Mouse (Mus musculus) neural tube, embryonic 13.5 days (tissue): Measurements from ENCODE around the gene Mtmr6. TPM values are rescaled to one million over a fixed set of nuclear protein-coding genes. Genes with fewer than 3 reads are reported as not detected.

ENCODE experiments used
- ATAC-seq: fragments of 200-750 bp; cut with Nextera tagmentation; 2 replicates; pipeline ENCODE4 v1.8.0; 2017; ENCODE audit warnings: low read depth, mild to moderate bottlenecking, moderate TSS enrichment, moderate library complexity
- H3K27ac ChIP-seq: fragments of 300-500 bp; sonication (generic); replicated peaks from 2 replicates; pipeline ENCODE4 v1.5.1; 2015; ENCODE audit warnings: moderate library complexity, mild to moderate bottlenecking, inconsistent platforms
- H3K27me3 ChIP-seq: fragments of 300-500 bp; sonication (generic); 2 replicates; pipeline ENCODE4 v1.6.1; 2015; ENCODE audit warnings: mild to moderate bottlenecking, inconsistent platforms
- H3K36me3 ChIP-seq: fragments of 300-500 bp; sonication (generic); 2 replicates; pipeline ENCODE4 v1.6.1; 2015; ENCODE audit warnings: mild to moderate bottlenecking, inconsistent platforms
- H3K4me1 ChIP-seq: fragments of 300-500 bp; sonication (generic); replicated peaks from 2 replicates; pipeline ENCODE4 v1.6.1; 2015; ENCODE audit warnings: inconsistent platforms
- H3K4me2 ChIP-seq: fragments of 300-500 bp; sonication (generic); 2 replicates; pipeline ENCODE4 v1.6.1; 2015; ENCODE audit warnings: inconsistent platforms, mild to moderate bottlenecking, moderate library complexity
- H3K4me3 ChIP-seq: fragments of 300-500 bp; sonication (generic); 2 replicates; pipeline ENCODE4 v1.5.1; 2015; ENCODE audit warnings: mild to moderate bottlenecking, inconsistent platforms
- H3K9ac ChIP-seq: fragments of 300-500 bp; sonication (generic); 2 replicates; pipeline ENCODE4 v1.6.1; 2015; ENCODE audit warnings: moderate library complexity, mild to moderate bottlenecking, inconsistent platforms
- H3K9me3 ChIP-seq: fragments of 300-500 bp; sonication (generic); 2 replicates; pipeline ENCODE4 v1.6.1; 2016; ENCODE audit warnings: inconsistent platforms
- WGBS: fragments of 180-500 bp; shearing (Covaris S2); methylation state at CpG from one replicate; pipeline ENCODE4 v1.1.7; 2015; 5-methylcytosine and 5-hydroxymethylcytosine counted together
- polyA plus RNA-seq: library from polyadenylated mRNA; unstranded; fragments of >200 nt; fragmentation: Nextera tagmentation; extraction: Ambion mirVana; gene quantifications from 2 replicates; pipeline ENCODE4 v1.2.1, GENCODE M21; 2015

The Mtmr6 gene
- polyA plus RNA-seq: 65.0 and 68.2 TPM in 2 replicates

GRCm38 (mm10) chr14:60264990-60265876 lies at the start of gene Mtmr6:
Mtmr6 (plus strand) TSS chr14:60265228.
- peak within 1 kb of the TSS; percentile 88 for H3K27ac ChIP-seq
- ATAC-seq: peak; percentile 99
- under 1% methylated on average over 51 of the region's 51 CpGs for WGBS

DNA sequence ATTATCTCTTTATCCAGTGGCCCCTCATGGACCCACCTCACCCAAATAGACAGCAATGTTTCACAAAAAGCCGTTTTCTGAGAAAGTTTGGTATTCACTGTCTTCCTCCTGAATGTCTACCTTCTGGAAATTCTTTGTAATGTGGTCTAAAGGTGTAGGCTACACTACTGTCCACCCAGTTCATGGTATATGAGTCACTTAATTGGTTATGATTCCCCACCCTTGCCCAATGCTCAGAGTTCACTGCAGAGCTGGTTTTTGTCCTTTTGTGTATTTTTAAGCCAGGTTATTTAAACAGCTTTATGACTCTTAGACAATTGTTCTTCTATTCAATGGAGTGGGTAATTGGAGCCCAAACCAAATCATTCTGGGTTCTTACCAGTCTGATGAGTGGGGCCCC lies 48.9 kb upstream of the Mtmr6 start:
- no peak for ATAC-seq
- H3K4me1 ChIP-seq: no peaks in the 10 kb centered on the region
- no peak overlapping the region for H3K27ac ChIP-seq
- H3K4me2 ChIP-seq: no peak overlapping the region
- no peak overlapping the region for H3K9ac ChIP-seq
- peaks cover 29% of the 10 kb centered on the region for H3K36me3 ChIP-seq
- no peaks in the 10 kb centered on the region for H3K27me3 ChIP-seq
- no peaks in the 10 kb centered on the region for H3K9me3 ChIP-seq
- H3K4me3 ChIP-seq: no peak overlapping the region
- 86% methylated on average over 1 of the region's 1 CpGs for WGBS

More at GRCm38 (mm10) chr14:60264990-60265876, at the start of gene Mtmr6:
- H3K9ac ChIP-seq: peak within 1 kb of the TSS; percentile 89
- H3K27me3 ChIP-seq: no peaks in the 10 kb centered on the region
- peak within 1 kb of the TSS; percentile 75 for H3K4me3 ChIP-seq
- peaks cover 25% of the 10 kb centered on the region for H3K4me1 ChIP-seq
- H3K9me3 ChIP-seq: no peaks in the 10 kb centered on the region
- no peaks in the 10 kb centered on the region for H3K36me3 ChIP-seq
- peak within 1 kb of the TSS; percentile 69 for H3K4me2 ChIP-seq

DNA sequence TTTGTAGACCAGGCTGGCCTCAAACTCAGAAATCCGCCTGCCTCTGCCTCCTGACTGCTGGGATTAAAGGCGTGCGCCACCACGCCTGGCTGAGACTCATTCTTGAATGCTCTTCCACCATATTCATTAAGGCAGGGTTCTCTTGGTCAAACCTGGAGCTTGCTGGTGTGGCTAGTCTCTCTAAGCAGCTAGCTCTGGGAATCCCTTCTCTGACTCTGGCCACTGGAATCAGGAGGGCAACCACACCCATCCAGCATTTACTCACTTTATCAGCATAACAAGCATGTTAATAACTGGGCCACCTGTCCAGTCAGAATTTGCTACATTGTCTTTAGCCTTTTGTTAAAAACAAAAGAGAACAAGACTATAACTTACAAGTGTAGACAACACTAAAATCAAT lies 47.4 kb upstream of the Mtmr6 start:
- H3K36me3 ChIP-seq: peaks cover 35% of the 10 kb centered on the region
- H3K4me3 ChIP-seq: no peak overlapping the region
- ATAC-seq: no peak
- no peaks in the 10 kb centered on the region for H3K4me1 ChIP-seq
- WGBS: 98% methylated on average over 4 of the region's 4 CpGs
- H3K27me3 ChIP-seq: no peaks in the 10 kb centered on the region
- no peak overlapping the region for H3K27ac ChIP-seq
- no peak overlapping the region for H3K9ac ChIP-seq
- no peak overlapping the region for H3K4me2 ChIP-seq
- H3K9me3 ChIP-seq: no peaks in the 10 kb centered on the region

GRCm38 (mm10) chr14:60219886-60220285 lies 45.1 kb upstream of the Mtmr6 start:
- peaks cover 35% of the 10 kb centered on the region for H3K36me3 ChIP-seq
- no peak overlapping the region for H3K4me3 ChIP-seq
- no peak for ATAC-seq
- 91% methylated on average over 10 of the region's 10 CpGs for WGBS
- H3K4me1 ChIP-seq: no peaks in the 10 kb centered on the region
- H3K27ac ChIP-seq: no peak overlapping the region
- H3K4me2 ChIP-seq: no peak overlapping the region
- H3K9me3 ChIP-seq: no peaks in the 10 kb centered on the region
- no peak overlapping the region for H3K9ac ChIP-seq
- no peaks in the 10 kb centered on the region for H3K27me3 ChIP-seq

DNA sequence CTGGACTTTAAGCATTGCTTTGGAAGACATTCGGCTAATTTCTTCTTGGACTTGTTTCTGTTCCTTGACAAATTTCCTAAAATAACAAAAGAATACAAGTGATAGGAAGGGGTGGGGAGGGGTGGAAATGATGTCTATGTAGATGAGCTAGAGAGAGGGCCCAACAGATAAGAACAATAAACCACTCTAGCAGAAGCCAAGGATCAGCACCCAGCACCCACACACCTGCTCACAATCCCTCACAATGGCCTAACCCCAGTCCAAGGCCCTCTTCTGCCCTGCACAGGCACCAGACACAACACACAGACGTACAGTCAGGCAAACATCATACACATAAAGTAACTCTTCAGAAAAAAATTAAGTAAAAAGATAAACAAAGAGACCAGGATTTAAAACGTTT lies 26.5 kb upstream of the Mtmr6 start:
- Histone ChIP-seq H3K9me3 (no peaks in the 10 kb centered on the region), H3K27me3 (no peaks in the 10 kb centered on the region), H3K4me1 (no peaks in the 10 kb centered on the region), H3K27ac (no peak overlapping the region), H3K9ac (no peak overlapping the region), H3K36me3 (peaks cover 61% of the 10 kb centered on the region), H3K4me3 (no peak overlapping the region), H3K4me2 (no peak overlapping the region)
- ATAC-seq: no peak
- 88% methylated on average over 3 of the region's 3 CpGs for WGBS

DNA sequence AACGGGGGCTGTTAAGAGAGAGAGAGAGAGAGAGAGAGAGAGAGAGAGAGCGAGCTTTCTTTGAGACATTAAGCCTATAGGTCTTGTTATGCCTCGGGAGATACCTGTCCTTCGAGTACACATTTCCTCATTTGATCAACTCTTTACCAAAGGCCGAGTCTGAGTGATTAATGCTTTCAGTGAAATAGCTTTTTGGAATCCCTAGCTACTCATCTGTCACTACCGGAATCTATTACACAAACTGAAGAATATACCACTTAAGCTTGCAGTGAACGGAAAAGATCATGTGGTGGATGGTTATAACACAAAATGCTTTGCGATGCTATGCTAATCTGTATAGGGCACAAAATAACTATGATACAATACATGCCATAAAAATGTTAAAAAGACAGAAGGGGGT lies 14.7 kb upstream of the Mtmr6 start:
- Histone ChIP-seq H3K4me2 (peak overlapping the region; percentile 88), H3K4me1 (peaks cover 32% of the 10 kb centered on the region), H3K9me3 (no peaks in the 10 kb centered on the region), H3K27ac (0 out of 2 replicates have a peak overlapping the region, but pooled peaks have one; percentile 96), H3K9ac (peak overlapping the region; percentile 81), H3K4me3 (peak overlapping the region; percentile 88), H3K27me3 (no peaks in the 10 kb centered on the region), H3K36me3 (peaks cover 5% of the 10 kb centered on the region; the same call in 1 of the 2 replicates)
- ATAC-seq: no peak
- WGBS: 14% methylated on average over 8 of the region's 8 CpGs

- Histone ChIP-seq H3K4me1 (peaks cover 32% of the 10 kb centered on the region), H3K4me2 (peak overlapping the region; percentile 88), H3K9me3 (no peaks in the 10 kb centered on the region), H3K27ac (peak overlapping the region; percentile 96), H3K36me3 (0 out of 2 replicates have a peak, but pooled peaks cover 3% of the 10 kb centered on the region), H3K27me3 (no peaks in the 10 kb centered on the region), H3K9ac (peak overlapping the region; percentile 81), H3K4me3 (peak overlapping the region; percentile 88)
- under 1% methylated on average over 39 of the region's 39 CpGs for WGBS
- peak; percentile 82 for ATAC-seq
Measured at GRCm38 (mm10) chr14:60250879-60251278, 14.1 kb upstream of the Mtmr6 start.

DNA sequence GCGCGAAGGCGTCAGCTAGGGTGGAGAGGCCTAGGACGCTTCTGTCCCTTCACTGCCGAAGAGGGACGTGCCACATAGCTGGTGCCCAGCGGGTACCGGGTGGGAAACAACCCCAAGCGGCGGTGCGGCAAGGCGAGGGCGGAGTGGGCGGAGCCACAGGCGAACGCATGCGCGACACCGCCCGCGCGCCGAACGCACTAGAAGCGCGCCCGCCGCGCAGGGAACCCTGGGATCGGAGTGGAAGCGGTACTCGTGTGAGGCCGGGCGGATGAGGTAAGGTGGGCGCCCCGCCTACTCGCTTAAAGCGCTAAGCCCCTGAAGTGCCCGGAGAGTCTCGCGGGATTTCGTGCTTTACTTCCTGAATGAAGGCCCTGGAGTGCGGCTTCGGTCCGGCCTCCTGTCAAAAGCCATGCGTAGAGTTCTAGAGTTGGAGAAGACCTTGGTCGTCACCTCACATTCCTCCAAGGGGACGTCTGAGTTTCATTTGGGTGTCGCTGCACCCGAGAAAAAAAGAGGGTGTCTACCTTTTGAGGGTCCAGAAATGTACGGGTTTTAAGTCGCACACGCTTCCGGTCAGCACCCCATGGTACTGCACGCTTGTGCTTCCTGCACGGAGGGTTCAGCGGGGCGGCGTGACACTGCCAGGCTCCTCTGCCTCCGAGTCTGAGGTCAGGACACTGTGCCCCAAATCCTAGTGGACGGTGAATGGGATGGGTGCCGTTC lies 13.6 kb upstream of the Mtmr6 start, which contains the start of the genes Nupl1 and Gm49336:
Gene Nupl1, minus strand, starts transcription at position 151 of the 723 bp plus-strand sequence.
Gene Gm49336, minus strand, starts transcription at position 227 of the 723 bp plus-strand sequence.
- under 1% methylated on average over 62 of the region's 62 CpGs for WGBS
- H3K4me3 ChIP-seq: peak within 1 kb of the TSS; percentile 88
- peak within 1 kb of the TSS; percentile 88 for H3K4me2 ChIP-seq
- peaks cover 32% of the 10 kb centered on the region for H3K4me1 ChIP-seq
- H3K36me3 ChIP-seq: 0 out of 2 replicates have a peak, but pooled peaks cover 3% of the 10 kb centered on the region
- ATAC-seq: peak; percentile 100
- H3K27me3 ChIP-seq: no peaks in the 10 kb centered on the region
- H3K27ac ChIP-seq: peak within 1 kb of the TSS; percentile 96
- H3K9me3 ChIP-seq: no peaks in the 10 kb centered on the region
- H3K9ac ChIP-seq: peak within 1 kb of the TSS; percentile 82

- Histone ChIP-seq H3K4me2 (peak overlapping the region; percentile 88), H3K4me3 (peak overlapping the region; percentile 88), H3K36me3 (no peaks in the 10 kb centered on the region), H3K27ac (peak overlapping the region; percentile 96), H3K9ac (peak overlapping the region; percentile 82), H3K27me3 (no peaks in the 10 kb centered on the region), H3K4me1 (peaks cover 32% of the 10 kb centered on the region), H3K9me3 (no peaks in the 10 kb centered on the region)
- peak; percentile 55 for ATAC-seq
- 20% methylated on average over 15 of the region's 15 CpGs for WGBS
Measured at GRCm38 (mm10) chr14:60252004-60253000, 12.7 kb upstream of the Mtmr6 start.

- Histone ChIP-seq H3K9me3 (no peaks in the 10 kb centered on the region), H3K4me2 (no peak overlapping the region), H3K36me3 (no peaks in the 10 kb centered on the region), H3K4me1 (peaks cover 25% of the 10 kb centered on the region), H3K27ac (no peak overlapping the region), H3K27me3 (no peaks in the 10 kb centered on the region), H3K9ac (no peak overlapping the region), H3K4me3 (no peak overlapping the region)
- ATAC-seq: no peak
- 95% methylated on average over 3 of the region's 3 CpGs for WGBS
Measured at GRCm38 (mm10) chr14:60253466-60253865, 11.6 kb upstream of the Mtmr6 start.

- H3K4me2 ChIP-seq: no peak overlapping the region
- H3K27ac ChIP-seq: no peak overlapping the region
- H3K4me3 ChIP-seq: no peak overlapping the region
- peaks cover 14% of the 10 kb centered on the region for H3K4me1 ChIP-seq
- no peaks in the 10 kb centered on the region for H3K36me3 ChIP-seq
- no peak for ATAC-seq
- H3K9ac ChIP-seq: no peak overlapping the region
- no peaks in the 10 kb centered on the region for H3K27me3 ChIP-seq
- no peaks in the 10 kb centered on the region for H3K9me3 ChIP-seq
Measured at GRCm38 (mm10) chr14:60254774-60255173, 10.3 kb upstream of the Mtmr6 start.
